Mouse (Mus musculus) c-Kit-positive CD71-positive TER-119-negative erythroid progenitor cells, embryonic 14.5 days (primary cell): Measurements from ENCODE around the gene Pyroxd2.

ENCODE experiments used
- DNase-seq: peaks from one replicate; pipeline ENCODE4 v3.0.0-alpha.2; 2013; ENCODE audit warnings: low read depth

Pyroxd2 gene

GRCm38 (mm10) chr19:42745084-42745868 is 7.3 kb downstream of the Pyroxd2 start:
- no peak for DNase-seq

GRCm38 (mm10) chr19:42744162-42744586 is 8.4 kb downstream of the Pyroxd2 start:
- no peak for DNase-seq

- DNase-seq, result no peak
Measured at GRCm38 (mm10) chr19:42743261-42743660, 9.3 kb downstream of the Pyroxd2 start.

- DNase-seq, result no peak
Measured at GRCm38 (mm10) chr19:42741884-42742283, 10.7 kb downstream of the Pyroxd2 start.

GRCm38 (mm10) chr19:42740163-42740899 is 12.2 kb downstream of the Pyroxd2 start:
- no peak for DNase-seq

GRCm38 (mm10) chr19:42739734-42740133 is 12.8 kb downstream of the Pyroxd2 start:
- no peak for DNase-seq

GRCm38 (mm10) chr19:42737753-42738152 is 14.8 kb downstream of the Pyroxd2 start:
- no peak for DNase-seq

- no peak for DNase-seq
Measured at GRCm38 (mm10) chr19:42734982-42735381, 17.6 kb downstream of the Pyroxd2 start.

- no peak for DNase-seq
Measured at GRCm38 (mm10) chr19:42727424-42727823, 25.2 kb downstream of the Pyroxd2 start.

- no peak for DNase-seq
Measured at GRCm38 (mm10) chr19:42726766-42727165, 25.8 kb downstream of the Pyroxd2 start.

GRCm38 (mm10) chr19:42725973-42726350 is 26.6 kb downstream of the Pyroxd2 start:
- DNase-seq, result no peak

- no peak for DNase-seq
Measured at GRCm38 (mm10) chr19:42725056-42725972, 27.3 kb downstream of the Pyroxd2 start.

GRCm38 (mm10) chr19:42723302-42723701 is 29.3 kb downstream of the Pyroxd2 start:
- no peak for DNase-seq

- DNase-seq, result no peak
Measured at GRCm38 (mm10) chr19:42722500-42722899, 30.1 kb downstream of the Pyroxd2 start.

GRCm38 (mm10) chr19:42718101-42718500 is 34.5 kb downstream of the Pyroxd2 start:
- no peak for DNase-seq

- DNase-seq, result no peak
Measured at GRCm38 (mm10) chr19:42717668-42718067, 34.9 kb downstream of the Pyroxd2 start.

GRCm38 (mm10) chr19:42716507-42716906 is 36.1 kb downstream of the Pyroxd2 start:
- DNase-seq, result no peak

GRCm38 (mm10) chr19:42713770-42714169 is 38.8 kb downstream of the Pyroxd2 start:
- no peak for DNase-seq

GRCm38 (mm10) chr19:42699426-42699825 is 53.1 kb downstream of the Pyroxd2 start:
- no peak for DNase-seq

- no peak for DNase-seq
Measured at GRCm38 (mm10) chr19:42698576-42698975, 54.0 kb downstream of the Pyroxd2 start.

GRCm38 (mm10) chr19:42697336-42697735 is 55.2 kb downstream of the Pyroxd2 start:
- DNase-seq, result no peak

- DNase-seq, result no peak
Measured at GRCm38 (mm10) chr19:42690256-42690655, 62.3 kb downstream of the Pyroxd2 start.
